Mouse (Mus musculus): Measurements from ENCODE around the gene Gm2431. TPM values are rescaled to one million over a fixed set of nuclear protein-coding genes. Genes with fewer than 3 reads are reported as not detected.

Gene Gm2431
- not detected in 2 replicates for polyA plus RNA-seq (2012)

DNA sequence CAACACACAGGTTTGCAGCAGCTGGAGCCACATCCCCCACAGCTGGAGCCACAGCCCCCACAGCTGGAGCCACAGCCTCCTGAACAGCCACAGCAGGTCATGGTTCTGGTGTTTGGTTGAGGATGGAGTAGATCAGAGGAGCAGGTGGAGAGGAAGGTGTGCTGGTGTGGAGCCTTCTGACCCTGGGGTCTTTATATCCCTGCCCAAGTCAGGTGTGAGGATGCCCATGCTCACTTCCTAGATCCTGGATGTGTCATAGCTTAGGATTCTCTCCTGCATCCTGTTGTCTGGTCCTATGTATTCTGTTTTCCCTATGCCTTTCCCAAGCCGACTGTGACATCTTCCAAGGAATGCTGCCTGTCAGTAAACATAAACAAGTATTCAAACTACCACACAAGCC lies at the start of gene Gm2431:
TSS of gene Gm2431 (minus strand) at position 101 of the 400 bp plus-strand sequence.

DNA sequence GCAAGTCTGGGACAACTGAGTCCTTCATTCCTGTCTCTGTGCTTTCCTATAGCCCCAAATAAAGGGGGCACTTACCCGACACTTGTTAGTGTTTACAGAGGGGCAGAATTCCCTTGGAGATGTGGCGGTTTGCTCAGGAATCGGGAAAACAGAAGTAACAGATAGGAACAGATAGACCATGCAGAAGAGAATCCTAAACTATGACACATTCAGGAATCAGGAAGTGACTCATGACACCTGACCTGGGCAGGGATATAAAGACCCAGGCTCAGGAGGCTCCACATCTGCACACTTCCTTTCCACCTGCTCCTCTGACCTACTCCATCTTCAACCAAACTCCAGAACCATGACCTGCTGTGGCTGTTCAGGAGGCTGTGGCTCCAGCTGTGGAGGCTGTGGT lies 45.1 kb upstream of the Gm2431 start, which contains the start of gene Krtap5-4:
TSS of gene Krtap5-4 (plus strand) at position 301 of the 400 bp plus-strand sequence.

DNA sequence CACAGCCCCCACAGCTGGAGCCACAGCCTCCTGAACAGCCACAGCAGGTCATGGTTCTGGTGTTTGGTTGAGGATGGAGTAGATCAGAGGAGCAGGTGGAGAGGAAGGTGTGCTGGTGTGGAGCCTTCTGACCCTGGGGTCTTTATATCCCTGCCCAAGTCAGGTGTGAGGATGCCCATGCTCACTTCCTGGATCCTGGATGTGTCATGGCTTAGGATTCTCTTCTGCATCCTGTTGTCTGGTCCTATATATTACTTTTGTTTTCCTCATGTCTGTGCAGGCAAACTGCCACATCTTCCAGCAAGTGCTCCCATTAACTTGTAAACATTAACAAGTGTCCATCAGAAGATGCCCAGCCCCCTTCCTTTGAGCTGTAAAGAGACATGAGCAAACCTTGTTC lies 38.9 kb upstream of the Gm2431 start, which contains the start of gene Krtap5-1:
TSS of gene Krtap5-1 (minus strand) at position 101 of the 400 bp plus-strand sequence.

DNA sequence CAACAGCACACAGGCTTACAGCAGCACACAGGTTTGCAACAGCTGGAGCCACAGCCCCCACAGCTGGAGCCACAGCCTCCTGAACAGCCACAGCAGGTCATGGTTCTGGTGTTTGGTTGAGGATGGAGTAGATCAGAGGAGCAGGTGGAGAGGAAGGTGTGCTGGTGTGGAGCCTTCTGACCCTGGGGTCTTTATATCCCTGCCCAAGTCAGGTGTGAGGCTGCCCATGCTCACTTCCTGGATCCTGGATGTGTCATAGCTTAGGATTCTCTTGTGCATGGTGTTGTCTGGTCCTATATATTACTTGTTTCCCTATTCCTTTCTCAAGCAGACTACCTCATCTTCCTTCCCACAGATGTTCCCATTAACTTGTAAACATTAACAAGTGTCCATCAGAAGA lies 16.1 kb upstream of the Gm2431 start, which contains the start of gene Gm4559:
TSS of gene Gm4559 (minus strand) at position 101 of the 400 bp plus-strand sequence.

DNA sequence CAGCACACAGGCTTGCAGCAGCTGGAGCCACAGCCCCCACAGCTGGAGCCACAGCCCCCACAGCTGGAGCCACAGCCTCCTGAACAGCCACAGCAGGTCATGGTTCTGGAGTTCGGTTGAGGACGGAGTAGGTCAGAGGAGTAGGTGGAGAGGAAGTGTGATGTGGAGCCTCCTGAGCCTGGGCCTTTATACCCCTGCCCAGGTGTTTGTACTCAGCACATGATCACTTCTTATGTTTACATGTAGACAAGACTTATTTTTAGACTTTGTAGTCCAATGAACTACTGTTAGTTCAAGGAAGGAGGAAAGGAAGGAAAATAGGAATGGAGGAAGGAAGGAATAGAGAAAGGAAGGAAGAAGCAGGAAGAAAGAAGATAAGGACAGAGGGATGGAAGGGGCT lies 17.2 kb downstream of the Gm2431 start, which contains the start of gene Gm40460:
TSS of gene Gm40460 (minus strand) at position 101 of the 400 bp plus-strand sequence.

DNA sequence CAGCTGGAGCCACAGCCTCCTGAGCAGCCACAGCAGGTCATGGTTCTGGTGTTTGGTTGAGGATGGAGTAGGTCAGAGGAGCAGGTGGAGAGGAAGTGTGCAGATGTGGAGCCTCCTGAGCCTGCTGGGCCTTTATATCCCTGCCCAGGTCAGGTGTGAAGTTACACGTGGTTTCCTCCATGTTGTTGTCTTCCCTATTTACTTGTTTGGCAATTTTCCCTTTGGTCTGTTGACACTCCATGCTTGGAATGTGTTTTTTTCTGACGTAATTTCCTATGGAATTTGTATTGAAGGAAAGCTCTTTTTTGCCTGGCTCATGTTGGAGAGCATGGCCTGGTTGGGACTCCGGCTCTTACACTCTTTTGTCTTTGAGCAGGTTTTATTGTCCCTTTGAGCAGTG lies 28.3 kb downstream of the Gm2431 start, which contains the start of gene Krtap5-5:
TSS of gene Krtap5-5 (minus strand) at position 101 of the 400 bp plus-strand sequence.

DNA sequence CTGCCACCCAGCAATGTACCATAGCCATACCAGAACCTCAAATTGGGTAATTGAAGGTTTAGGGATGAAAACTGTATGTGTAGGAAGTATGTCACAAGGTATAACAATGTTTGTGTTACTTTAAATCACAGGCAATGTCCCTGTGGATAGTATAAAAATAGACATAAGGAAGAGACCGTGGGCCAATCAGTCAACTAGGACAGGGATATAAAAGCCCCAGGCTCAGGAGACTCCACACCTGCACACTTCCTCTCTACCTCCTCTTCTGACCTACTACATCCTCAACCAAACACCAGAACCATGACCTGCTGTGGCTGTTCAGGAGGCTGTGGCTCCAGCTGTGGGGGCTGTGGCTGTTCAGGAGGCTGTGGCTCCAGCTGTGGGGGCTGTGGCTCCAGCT lies 46.6 kb downstream of the Gm2431 start, which contains the start of gene Gm7579:
TSS of gene Gm7579 (plus strand) at position 301 of the 400 bp plus-strand sequence.

Other genes starting within 250 kb of the Gm2431 start
- 51.7 TPM in 2 replicates for gene Mob2, start 197.3 kb downstream of the Gm2431 start, polyA plus RNA-seq (2012)
- 2.6 and 3.2 TPM in 2 replicates for gene Dusp8, start 162.5 kb downstream of the Gm2431 start, polyA plus RNA-seq (2012)
- not detected in 2 replicates for gene Gm45618, start 137.6 kb downstream of the Gm2431 start, polyA plus RNA-seq (2012)
- gene Gm39115, start 122.3 kb downstream of the Gm2431 start, polyA plus RNA-seq (2012): not detected in 2 replicates
- not detected in 2 replicates for gene Gm45337, start 113.7 kb downstream of the Gm2431 start, polyA plus RNA-seq (2012)
- gene Gm29735, start 101.2 kb downstream of the Gm2431 start, polyA plus RNA-seq (2012): not detected in 2 replicates
- not detected in 2 replicates for gene Gm4553, start 92.6 kb downstream of the Gm2431 start, polyA plus RNA-seq (2012)
- not detected in 2 replicates for gene Krtap5-2, start 82.3 kb downstream of the Gm2431 start, polyA plus RNA-seq (2012)
- not detected in 2 replicates for gene Gm10153, start 68.0 kb downstream of the Gm2431 start, polyA plus RNA-seq (2012)
- not detected in 2 replicates for gene Krtap5-3, start 57.0 kb downstream of the Gm2431 start, polyA plus RNA-seq (2012)
- not detected in 2 replicates for gene Gm7579, start 46.5 kb downstream of the Gm2431 start, polyA plus RNA-seq (2012)
- gene Krtap5-5, start 28.4 kb downstream of the Gm2431 start, polyA plus RNA-seq (2012): not detected in 2 replicates
- gene Gm40460, start 17.3 kb downstream of the Gm2431 start, polyA plus RNA-seq (2012): not detected in 2 replicates
- not detected in 2 replicates for gene Gm4559, start 16.0 kb upstream of the Gm2431 start, polyA plus RNA-seq (2012)
- not detected in 2 replicates for gene Krtap5-1, start 38.8 kb upstream of the Gm2431 start, polyA plus RNA-seq (2012)
- not detected in 2 replicates for gene Krtap5-4, start 45.2 kb upstream of the Gm2431 start, polyA plus RNA-seq (2012)
- 2.5 and 2.6 TPM in 2 replicates for gene Ifitm10, start 115.4 kb upstream of the Gm2431 start, polyA plus RNA-seq (2012)
- 62.1 and 84.1 TPM in 2 replicates for gene Gm49369, start 124.3 kb upstream of the Gm2431 start, polyA plus RNA-seq (2012)
- gene Ctsd, start 129.7 kb upstream of the Gm2431 start, polyA plus RNA-seq (2012): 77.7 and 82.6 TPM in 2 replicates
- gene Syt8, start 176.5 kb upstream of the Gm2431 start, polyA plus RNA-seq (2012): not detected in 2 replicates
- gene Tnni2, start 183.5 kb upstream of the Gm2431 start, polyA plus RNA-seq (2012): 3.8 and 4.9 TPM in 2 replicates
- 82.2 and 95.3 TPM in 2 replicates for gene Lsp1, start 202.5 kb upstream of the Gm2431 start, polyA plus RNA-seq (2012)
- 0.41 and 1.3 TPM in 2 replicates for gene Tnnt3, start 240.5 kb upstream of the Gm2431 start, polyA plus RNA-seq (2012)

All from megakaryocyte-erythroid progenitor cell, adult 5 weeks (primary cell).